Mouse (Mus musculus) neural tube, embryonic 11.5 days (tissue): ENCODE measurements around the gene Dnajc7. TPM values are rescaled to one million over a fixed set of nuclear protein-coding genes. Genes with fewer than 3 reads are reported as not detected.
"Not testable (repeated sequence)": the region's sequence is repeated elsewhere in the genome, so short reads cannot be mapped to it uniquely, and the experiment has no call there.

Experiments used
- ATAC-seq: fragments of 200-750 bp; cut with Nextera tagmentation; 2 replicates; pipeline ENCODE4 v1.8.0; 2017; ENCODE audit warnings: moderate number of reproducible peaks, mild to moderate bottlenecking, moderate TSS enrichment, moderate library complexity; ENCODE audit not compliant: insufficient read depth, low FRiP score, low TSS enrichment
- DNase-seq: peaks from one replicate; pipeline ENCODE4 v3.0.0-alpha.2; 2015; ENCODE audit warnings: low spot score
- H3K27ac ChIP-seq: fragments of 300-500 bp; sonication (generic); 2 replicates; pipeline ENCODE4 v1.5.1; 2014; ENCODE audit warnings: low read depth, mild to moderate bottlenecking, low read length
- H3K27me3 ChIP-seq: fragments of 300-500 bp; sonication (generic); 2 replicates; pipeline ENCODE4 v1.6.1; 2014; ENCODE audit warnings: mild to moderate bottlenecking, low read length, mixed read lengths; ENCODE audit not compliant: control insufficient read depth, insufficient read depth
- H3K36me3 ChIP-seq: fragments of 300-500 bp; sonication (generic); 2 replicates; pipeline ENCODE4 v1.6.1; 2014; ENCODE audit warnings: mild to moderate bottlenecking, low read length, moderate library complexity, mixed read lengths; ENCODE audit not compliant: control insufficient read depth, insufficient read depth
- H3K4me1 ChIP-seq: fragments of 300-500 bp; sonication (generic); 2 replicates; pipeline ENCODE4 v1.6.1; 2014; ENCODE audit warnings: low read length, mixed read lengths; ENCODE audit not compliant: control insufficient read depth, insufficient read depth
- H3K4me2 ChIP-seq: fragments of 300-500 bp; sonication (generic); 2 replicates; pipeline ENCODE4 v1.6.1; 2014; ENCODE audit warnings: low read depth, mild to moderate bottlenecking, moderate library complexity
- H3K4me3 ChIP-seq: fragments of 300-500 bp; sonication (generic); 2 replicates; pipeline ENCODE4 v1.5.1; 2014; ENCODE audit warnings: low read depth, low read length
- H3K9ac ChIP-seq: fragments of 300-500 bp; sonication (generic); 2 replicates; pipeline ENCODE4 v1.6.1; 2014; ENCODE audit warnings: mild to moderate bottlenecking, low read length
- H3K9me3 ChIP-seq: fragments of 300-500 bp; sonication (generic); 2 replicates; pipeline ENCODE4 v1.6.1; 2016; ENCODE audit warnings: low read length; ENCODE audit not compliant: control insufficient read depth
- WGBS: fragments of 180-500 bp; shearing (Covaris S2); extraction: QIAGEN DNeasy Blood & Tissue Kit; methylation state at CpG from one replicate; pipeline ENCODE4 v1.1.7; 2014; 5-methylcytosine and 5-hydroxymethylcytosine counted together
- polyA plus RNA-seq: library from polyadenylated mRNA; unstranded; fragments of >200 nt; fragmentation: Nextera tagmentation; extraction: Ambion mirVana; gene quantifications from 2 replicates; pipeline ENCODE4 v1.2.1, GENCODE M21; 2014

Gene Dnajc7
- polyA plus RNA-seq, 1 experiment from 2014 or later: 81.1 TPM

DNA sequence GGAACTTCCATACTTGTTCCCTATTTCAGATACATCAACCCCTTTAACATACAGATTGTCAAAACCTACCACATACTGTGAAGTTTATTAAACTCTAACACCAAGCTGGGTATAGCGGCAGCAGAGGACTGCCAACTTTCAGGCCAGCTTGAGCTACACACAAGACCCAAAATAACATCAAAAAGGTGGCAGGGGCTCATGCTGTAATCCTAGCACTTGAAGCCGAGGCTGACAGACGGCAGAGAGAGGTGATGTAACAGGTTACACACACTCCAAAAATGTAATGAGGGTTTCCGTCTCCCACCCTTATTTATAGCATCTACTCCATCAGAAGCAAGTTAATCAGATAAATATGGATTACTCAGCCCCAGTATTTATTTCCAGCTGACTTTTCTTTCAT, 24.4 kb downstream of the Dnajc7 start:
- Histone ChIP-seq H3K36me3 (peaks cover 22% of the 10 kb centered on the region), H3K4me1 (no peaks in the 10 kb centered on the region), H3K4me3 (no peak overlapping the region), H3K9ac (no peak overlapping the region), H3K27ac (no peak overlapping the region), H3K4me2 (no peak overlapping the region), H3K27me3 (no peaks in the 10 kb centered on the region), H3K9me3 (no peaks in the 10 kb centered on the region)
- 90% methylated on average over 4 of the region's 4 CpGs for WGBS
- ATAC-seq (no peak), DNase-seq (no peak)

DNA sequence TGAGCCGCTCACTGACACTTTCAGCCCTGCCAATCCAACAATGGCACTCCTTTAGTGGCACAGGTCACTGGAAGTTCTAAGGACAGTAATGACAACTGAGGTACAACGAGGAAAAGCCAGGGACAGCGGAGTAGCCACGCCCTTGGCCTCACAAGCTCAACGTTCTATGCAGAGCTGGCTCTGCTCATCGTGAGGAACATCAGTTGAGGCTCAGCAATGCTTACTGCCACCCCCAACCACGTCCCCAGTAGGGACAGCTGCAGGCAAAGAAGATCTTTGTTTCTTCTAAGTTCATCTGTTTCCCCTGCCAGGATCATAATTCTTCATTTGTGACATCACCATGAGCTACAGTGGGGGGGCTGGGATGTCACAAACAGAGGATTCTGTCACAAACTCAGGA, 25.4 kb downstream of the Dnajc7 start:
- DNase-seq (no peak), ATAC-seq (no peak)
- H3K4me3 ChIP-seq: no peak overlapping the region
- H3K9ac ChIP-seq: no peak overlapping the region
- H3K4me2 ChIP-seq: no peak overlapping the region
- H3K9me3 ChIP-seq: no peaks in the 10 kb centered on the region
- H3K27me3 ChIP-seq: no peaks in the 10 kb centered on the region
- no peak overlapping the region for H3K27ac ChIP-seq
- no peaks in the 10 kb centered on the region for H3K4me1 ChIP-seq
- peaks cover 21% of the 10 kb centered on the region for H3K36me3 ChIP-seq
- 89% methylated on average over 7 of the region's 7 CpGs for WGBS

DNA sequence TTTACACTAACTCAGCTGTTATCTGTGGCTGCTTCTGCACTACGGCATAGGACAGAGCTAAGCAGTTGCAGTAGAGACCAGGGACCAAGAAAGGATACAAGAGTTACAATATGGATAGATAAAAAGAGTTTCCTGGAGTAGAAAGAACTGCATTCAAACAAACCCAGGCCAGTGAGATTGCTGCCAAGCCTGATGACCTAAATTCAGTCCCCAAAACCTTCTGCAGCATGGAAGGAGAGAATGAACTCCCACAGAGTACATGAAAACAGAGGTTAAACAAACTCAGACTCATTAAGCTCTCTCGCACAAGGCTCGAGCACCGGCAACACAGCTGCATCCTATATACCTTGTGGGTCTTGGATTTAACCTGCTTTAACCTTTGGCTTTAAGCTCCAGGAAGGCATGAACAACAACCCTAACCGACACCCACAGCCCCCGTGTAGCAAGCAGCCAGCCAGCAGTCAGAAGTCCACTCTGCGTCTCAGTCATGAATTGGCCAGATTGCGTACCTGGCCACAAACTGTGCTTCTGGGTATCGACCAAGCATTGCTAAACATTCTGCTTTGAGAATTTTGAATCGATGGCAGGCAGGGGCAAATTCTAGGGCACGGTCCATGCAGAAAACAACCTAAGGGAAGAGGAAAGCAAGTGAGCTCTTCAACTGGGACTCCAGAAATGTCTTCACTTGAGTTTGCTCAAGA, 27.5 kb downstream of the Dnajc7 start:
- H3K36me3 ChIP-seq: peaks cover 21% of the 10 kb centered on the region
- WGBS: 93% methylated on average over 11 of the region's 11 CpGs

DNA sequence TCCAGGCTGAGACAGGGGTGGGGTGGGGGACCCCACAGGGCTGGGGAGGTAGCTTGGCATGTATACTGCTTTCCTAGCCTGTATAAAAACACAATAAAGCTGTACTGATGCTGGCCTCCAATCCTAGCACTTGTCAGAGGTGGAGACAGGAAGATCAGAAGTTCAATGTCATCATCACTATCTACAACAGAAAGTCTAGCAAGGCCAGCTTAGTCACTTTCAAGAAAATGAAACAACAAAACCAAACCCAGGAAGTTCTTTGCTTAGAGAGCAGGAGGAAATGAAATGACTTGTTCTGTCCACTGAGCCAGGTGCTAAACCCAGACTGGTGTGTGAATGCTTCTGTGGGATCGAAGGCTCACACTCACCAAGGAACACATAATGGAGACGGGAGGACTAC, 31.5 kb downstream of the Dnajc7 start:
- WGBS: 97% methylated on average over 2 of the region's 2 CpGs
- ATAC-seq (no peak), DNase-seq (no peak)
- H3K27ac ChIP-seq: no peak overlapping the region
- no peak overlapping the region for H3K9ac ChIP-seq
- no peaks in the 10 kb centered on the region for H3K9me3 ChIP-seq
- H3K4me3 ChIP-seq: no peak overlapping the region
- peaks cover 40% of the 10 kb centered on the region for H3K36me3 ChIP-seq
- no peaks in the 10 kb centered on the region for H3K4me1 ChIP-seq
- H3K4me2 ChIP-seq: no peak overlapping the region
- no peaks in the 10 kb centered on the region for H3K27me3 ChIP-seq

More for the DNA sequence above, 27.5 kb downstream of the Dnajc7 start:
- Histone ChIP-seq H3K9ac (no peak overlapping the region), H3K4me2 (no peak overlapping the region), H3K4me1 (no peaks in the 10 kb centered on the region), H3K4me3 (no peak overlapping the region), H3K9me3 (no peaks in the 10 kb centered on the region), H3K27me3 (no peaks in the 10 kb centered on the region), H3K27ac (no peak overlapping the region)
- no peak for ATAC-seq
- DNase-seq: no peak

GRCm38 (mm10) chr11:100585148-100585547, 34.8 kb downstream of the Dnajc7 start:
- WGBS: 98% methylated on average over 3 of the region's 3 CpGs
- no peak overlapping the region for H3K9ac ChIP-seq
- H3K4me3 ChIP-seq: no peak overlapping the region
- no peak for DNase-seq
- no peak for ATAC-seq
- H3K27me3 ChIP-seq: no peaks in the 10 kb centered on the region
- H3K9me3 ChIP-seq: no peaks in the 10 kb centered on the region
- no peak overlapping the region for H3K4me2 ChIP-seq
- H3K27ac ChIP-seq: no peak overlapping the region
- H3K4me1 ChIP-seq: no peaks in the 10 kb centered on the region
- peaks cover 50% of the 10 kb centered on the region for H3K36me3 ChIP-seq

GRCm38 (mm10) chr11:100584561-100584961, 35.4 kb downstream of the Dnajc7 start:
- H3K9me3 ChIP-seq: no peaks in the 10 kb centered on the region
- 85% methylated on average over 7 of the region's 7 CpGs for WGBS
- H3K27me3 ChIP-seq: no peaks in the 10 kb centered on the region
- DNase-seq (no peak), ATAC-seq (no peak)
- H3K27ac ChIP-seq: no peak overlapping the region
- no peaks in the 10 kb centered on the region for H3K4me1 ChIP-seq
- peaks cover 46% of the 10 kb centered on the region for H3K36me3 ChIP-seq
- no peak overlapping the region for H3K4me2 ChIP-seq
- no peak overlapping the region for H3K9ac ChIP-seq
- no peak overlapping the region for H3K4me3 ChIP-seq

DNA sequence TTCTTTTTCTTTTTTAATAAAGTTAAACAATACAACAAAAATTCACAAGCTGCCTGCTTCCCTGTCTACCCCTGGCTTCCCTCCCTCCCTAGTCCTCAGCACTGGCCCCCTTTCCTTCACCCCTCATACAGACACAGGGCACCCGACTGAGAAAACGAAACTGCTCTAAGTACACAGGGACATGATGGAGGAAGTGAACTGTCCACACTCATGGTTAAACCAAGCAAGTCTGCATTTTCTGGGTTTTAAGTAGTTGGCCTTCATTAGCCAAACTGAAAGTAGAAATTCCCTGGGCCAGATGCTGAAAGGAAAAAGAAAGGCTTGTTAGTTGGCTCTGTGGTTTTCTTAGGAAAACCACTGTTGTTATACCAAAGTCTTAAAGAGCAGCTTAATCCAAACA, 37.1 kb downstream of the Dnajc7 start:
- ATAC-seq (no peak), DNase-seq (no peak)
- Histone ChIP-seq H3K4me2 (no peak overlapping the region), H3K9ac (no peak overlapping the region), H3K27ac (no peak overlapping the region), H3K4me3 (no peak overlapping the region), H3K4me1 (no peaks in the 10 kb centered on the region), H3K9me3 (no peaks in the 10 kb centered on the region), H3K36me3 (peaks cover 40% of the 10 kb centered on the region), H3K27me3 (no peaks in the 10 kb centered on the region)
- 88% methylated on average over 2 of the region's 2 CpGs for WGBS

DNA sequence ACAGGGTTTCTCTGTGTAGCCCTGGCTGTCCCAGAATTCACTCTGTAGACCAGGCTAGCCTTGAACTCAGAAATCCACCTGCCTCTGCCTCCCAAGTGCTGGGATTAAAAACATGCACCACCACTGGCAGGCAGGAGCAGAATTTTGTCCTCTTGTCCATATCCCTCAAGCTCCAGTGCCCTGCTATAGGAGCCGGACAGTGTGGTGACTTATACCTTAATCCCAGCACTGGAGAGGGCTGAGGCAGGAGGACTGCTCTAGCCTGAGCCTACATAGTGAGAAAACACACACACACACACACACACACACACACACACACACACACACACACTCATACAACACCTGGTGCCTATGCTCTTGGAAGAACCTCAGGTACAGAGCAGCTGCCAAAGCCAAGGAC, 37.6 kb downstream of the Dnajc7 start:
- H3K9ac ChIP-seq, DNase-seq, ATAC-seq, H3K4me2 ChIP-seq, H3K27me3 ChIP-seq, H3K9me3 ChIP-seq, H3K27ac ChIP-seq, H3K4me1 ChIP-seq, H3K4me3 ChIP-seq: not testable (repeated sequence)
- 95% methylated on average over 1 of the region's 1 CpGs for WGBS
- H3K36me3 ChIP-seq: peaks cover 36% of the 10 kb centered on the region

DNA sequence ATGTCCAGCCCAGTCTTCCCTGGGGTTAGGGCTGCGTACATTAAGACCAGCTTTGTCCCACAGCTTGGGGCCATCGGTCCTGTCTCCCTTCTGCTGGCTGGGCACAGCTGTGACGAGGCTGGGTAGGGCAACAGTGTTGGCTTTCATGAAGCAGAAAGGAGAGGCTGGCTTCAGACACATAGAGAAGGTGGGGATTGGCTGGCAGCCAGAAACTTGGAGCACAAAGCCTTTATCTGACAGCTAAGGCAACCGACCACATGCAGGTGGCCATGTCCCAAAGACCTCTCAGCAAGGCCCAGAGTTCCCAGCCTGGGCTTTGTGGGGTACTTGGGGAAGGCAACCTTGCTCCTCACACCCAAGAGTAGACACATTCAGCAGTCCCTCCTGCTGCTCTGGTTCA, 38.2 kb downstream of the Dnajc7 start:
- peaks cover 35% of the 10 kb centered on the region for H3K36me3 ChIP-seq

More for the DNA sequence above, 38.2 kb downstream of the Dnajc7 start:
- no peaks in the 10 kb centered on the region for H3K4me1 ChIP-seq
- ATAC-seq (no peak), DNase-seq (no peak)
- WGBS: 85% methylated on average over 4 of the region's 4 CpGs
- H3K27me3 ChIP-seq: no peaks in the 10 kb centered on the region
- no peak overlapping the region for H3K4me2 ChIP-seq
- no peak overlapping the region for H3K27ac ChIP-seq
- no peak overlapping the region for H3K4me3 ChIP-seq
- H3K9me3 ChIP-seq: no peaks in the 10 kb centered on the region
- no peak overlapping the region for H3K9ac ChIP-seq
